In genomic region chr3:37219071-37219470, GRCm38 (mm10) we compare ENCODE assay signal across 9 mouse cellular contexts. TPM values are rescaled to one million over a fixed set of nuclear protein-coding genes. Genes with fewer than 3 reads are reported as not detected.
A peak's percentile ranks its signal among the peaks of the same experiment; 100 is the strongest.
DNase-seq lines count a peak whose midpoint lies in the region; ATAC-seq lines count a peak whose summit lies in the region.
"Had no signal": no experiment of that assay in that cellular context is flagged by ENCODE, and none has a peak within 500 bp of the region (broad histone marks: within the 10 kb centered on the region; RNA-seq: fewer than 3 reads in every experiment).

No protein-coding gene starts in this region.

- no peak overlapping the region for H3K4me2 ChIP-seq in hindbrain, embryonic 15.5 days

- H3K27ac ChIP-seq in hindbrain, embryonic 15.5 days (replicated peaks): no peak overlapping the region
- no peak overlapping the region for H3K27ac ChIP-seq in hindbrain, embryonic 10.5 days
- H3K27ac ChIP-seq: macrophage had no signal

- DNase-seq in hindbrain, embryonic 10.5 days (ENCODE audit: low spot score): no peak
- peak; percentile 41 for DNase-seq in ES-CJ7 (ENCODE audit: low read depth, low spot score)
- DNase-seq in cerebellum, postnatal 25 days: peak; percentile 17
- peak; percentile 18 to 32 for DNase-seq in kidney, adult 8-10 months
- peak; percentile 41 for DNase-seq in left cerebral cortex, postnatal 4 days
- DNase-seq in right cerebral cortex, postnatal 36 days (ENCODE audit: low spot score in 2 of 2): peak; percentile 26 to 28
- no peak for DNase-seq in gastrocnemius, postnatal 25 days

- no peak overlapping the region for H3K4me3 ChIP-seq in hindbrain, embryonic 15.5 days
- H3K4me3 ChIP-seq in hindbrain, embryonic 10.5 days: no peak overlapping the region

- no peaks in the 10 kb centered on the region for H3K4me1 ChIP-seq in hindbrain, embryonic 15.5 days (replicated peaks)
- H3K4me1 ChIP-seq in hindbrain, embryonic 10.5 days (replicated peaks): no peaks in the 10 kb centered on the region

- no peaks in the 10 kb centered on the region for H3K9me3 ChIP-seq in hindbrain, embryonic 15.5 days
- H3K9me3 ChIP-seq in hindbrain, embryonic 10.5 days: no peaks in the 10 kb centered on the region

- H3K27me3 ChIP-seq in hindbrain, embryonic 15.5 days: no peaks in the 10 kb centered on the region
- no peaks in the 10 kb centered on the region for H3K27me3 ChIP-seq in hindbrain, embryonic 10.5 days (ENCODE audit: insufficient read depth, poor library complexity, severe bottlenecking)

- 33% methylated on average over 4 of the region's 4 CpGs for WGBS in hindbrain, embryonic 15.5 days
- 49% methylated on average over 4 of the region's 4 CpGs for WGBS in hindbrain, embryonic 10.5 days

- intact Hi-C loops in left cerebral cortex, postnatal 4 days (cut with DNase I): no loop called here

- H3K36me3 ChIP-seq in hindbrain, embryonic 15.5 days: no peaks in the 10 kb centered on the region
- no peaks in the 10 kb centered on the region for H3K36me3 ChIP-seq in hindbrain, embryonic 10.5 days

- 0 out of 2 replicates have a peak, but pooled peaks have one; percentile 51 for ATAC-seq in hindbrain, embryonic 15.5 days (ENCODE audit: low FRiP score, low read depth)

- H3K9ac ChIP-seq in hindbrain, embryonic 15.5 days: no peak overlapping the region

RNA-seq across cellular contexts. Expression of gene Il21, which starts 13.4 kb away (rescaled TPM):
- not detected in 2 replicates for polyA plus RNA-seq in hindbrain, embryonic 15.5 days (2015; fragmentation: Nextera tagmentation; extraction: Ambion mirVana)
- polyA plus RNA-seq in hindbrain, embryonic 10.5 days (2016; fragmentation: Nextera tagmentation; extraction: Ambion mirVana): not detected in 2 replicates
- not detected for total RNA-seq in left cerebral cortex, postnatal 4 days (2021)
- total RNA-seq in gastrocnemius, postnatal 25 days (2021): not detected
- polyA plus RNA-seq: macrophage had no signal

Comparison
In these comparisons a context has a peak if more than half of its experiments do, and no peak if none do; other contexts are left out.
1. DNase-seq: peak in ES-CJ7 (single experiment), cerebellum, postnatal 25 days (2 of 2), kidney, adult 8-10 months (2 of 2), left cerebral cortex, postnatal 4 days (single experiment) and right cerebral cortex, postnatal 36 days (2 of 2); none in hindbrain, embryonic 10.5 days (single experiment) and gastrocnemius, postnatal 25 days (single experiment).